Mouse (Mus musculus) heart, postnatal 10 days (tissue): Measurements from ENCODE around the gene Rbm48. TPM values are rescaled to one million over a fixed set of nuclear protein-coding genes. Genes with fewer than 3 reads are reported as not detected.

ENCODE experiments used
- DNase-seq, 2 experiments: peaks; one replicate each; pipeline ENCODE4 v3.0.0; 2021
- intact Hi-C: fragments of 180-260 bp; cut with DNase I; formaldehyde crosslinking; loops from one replicate; pipeline ENCODE4 v1.15.1; 2025
- total RNA-seq, 2 experiments: library from RNA; stranded (reverse); gene quantifications; 2 replicates each; pipeline ENCODE4 v1.2.3; 2021

Rbm48 gene
- total RNA-seq, 2 experiments from 2014 or later, result 5.9 to 6.6 TPM

DNA sequence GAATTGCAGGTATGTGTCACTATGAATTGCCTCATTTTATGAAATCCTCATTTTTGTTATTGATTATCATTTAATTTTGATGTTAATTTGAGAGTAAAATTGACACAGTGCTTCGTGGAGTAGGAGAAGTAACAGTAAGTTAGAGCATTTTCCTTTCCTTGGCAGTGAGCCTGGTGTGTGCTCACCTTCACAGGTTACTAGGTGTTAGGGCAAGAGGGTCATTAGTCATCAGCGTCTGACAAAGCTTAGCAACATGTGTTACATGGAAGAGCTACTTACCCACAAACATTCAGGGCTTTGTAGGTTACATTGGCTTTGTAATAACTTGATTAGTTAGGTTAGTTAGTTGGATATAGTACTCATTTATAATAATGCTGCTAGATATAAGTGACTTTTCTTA, 42.2 kb downstream of the Rbm48 start:
- DNase-seq, result no peak
- intact Hi-C loops, result no loop called here

DNA sequence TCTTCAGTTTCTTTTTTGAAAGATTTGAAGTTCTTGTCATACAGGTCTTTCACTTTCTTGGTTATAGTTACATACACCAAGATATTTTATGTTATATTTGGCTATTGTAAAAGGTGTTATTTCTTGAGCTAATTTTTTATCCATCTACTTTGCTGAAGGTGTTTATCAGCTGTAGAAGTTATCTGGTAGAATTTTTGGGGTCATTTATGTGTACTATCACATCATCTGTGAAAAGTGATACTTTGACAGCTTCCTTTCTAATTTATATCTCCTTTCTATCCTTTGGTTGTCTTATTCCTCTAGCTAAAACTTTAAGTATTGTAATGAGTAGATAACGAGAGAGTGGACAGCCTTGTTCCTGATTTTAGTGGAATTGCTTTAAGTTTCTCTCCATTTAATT, 44.9 kb downstream of the Rbm48 start:
- intact Hi-C loops, result no loop called here

DNA sequence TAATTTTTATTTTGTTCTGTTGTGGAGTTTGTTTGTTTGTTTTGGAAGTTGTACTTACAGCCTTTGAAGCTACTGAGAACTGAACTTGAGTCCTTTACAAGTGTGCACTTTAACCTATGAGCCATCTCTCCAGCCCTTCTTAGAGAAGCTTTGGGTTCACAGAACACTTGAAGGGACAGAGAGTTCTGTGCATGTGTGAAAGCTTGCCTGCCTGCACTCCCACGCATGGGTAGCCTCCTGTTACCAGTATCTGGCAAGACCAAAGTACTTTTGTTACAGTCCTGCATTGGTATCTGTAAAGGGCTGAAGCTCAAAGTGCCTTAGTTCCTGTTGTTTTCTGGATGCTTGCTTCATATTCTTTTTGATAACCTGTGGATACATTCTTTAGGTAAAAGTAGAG, 50.2 kb downstream of the Rbm48 start:
- no peak for DNase-seq
- intact Hi-C loops, result no loop called here

More for the DNA sequence above, 44.9 kb downstream of the Rbm48 start:
- no peak for DNase-seq

GRCm38 (mm10) chr5:3544480-3544769, 52.0 kb downstream of the Rbm48 start:
- no peak for DNase-seq
- intact Hi-C loops, result no loop called here

DNA sequence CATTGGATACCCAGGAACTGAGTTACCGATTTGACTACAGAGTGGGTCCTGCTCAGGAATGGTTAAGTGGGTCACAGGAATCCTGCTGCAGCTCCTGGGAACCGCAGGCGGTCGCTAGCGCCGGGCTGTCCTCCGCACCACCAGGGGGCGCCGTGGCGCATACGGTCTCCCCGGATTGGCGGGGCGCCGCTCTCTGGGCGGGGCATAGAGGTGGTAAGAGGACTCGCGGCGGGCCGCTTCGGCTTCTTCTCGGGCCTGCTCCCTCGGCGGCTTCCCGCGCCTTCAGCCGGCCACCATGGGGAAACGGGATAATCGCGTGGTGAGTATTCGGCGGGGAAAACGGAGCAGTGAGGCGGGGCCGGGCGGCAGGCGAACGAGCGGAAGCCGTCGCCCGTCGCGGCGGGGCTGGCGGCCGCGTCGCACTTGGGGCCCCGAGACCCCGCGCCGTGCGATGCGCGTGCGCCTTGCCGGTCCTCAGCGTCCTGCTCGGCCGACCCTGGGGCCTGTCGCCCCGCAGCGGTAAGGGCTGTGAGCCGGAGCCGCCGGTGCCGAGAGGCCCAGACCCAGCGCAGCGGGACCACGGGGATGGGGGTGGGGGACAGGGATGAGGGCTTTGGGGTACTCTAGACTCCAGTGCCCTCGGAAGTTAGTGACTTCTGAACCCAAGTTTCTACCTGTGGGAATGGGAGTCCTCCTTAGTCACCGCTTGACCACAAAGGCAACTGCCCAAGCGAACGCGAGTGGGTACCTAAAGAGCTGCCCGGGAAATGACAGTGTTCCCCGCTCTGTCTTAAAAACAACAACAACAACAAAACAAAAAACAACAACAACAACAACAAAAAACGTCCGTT, 52.5 kb downstream of the Rbm48 start, which contains the start of gene Fam133b:
Gene Fam133b, plus strand, starts transcription at position 205 of the 851 bp plus-strand sequence.
- DNase-seq, result peak; percentile 97 to 98
- intact Hi-C loops, result no loop called here

- intact Hi-C loops, result no loop called here
- no peak for DNase-seq
Measured at GRCm38 (mm10) chr5:3541871-3542270, 54.5 kb downstream of the Rbm48 start.

DNA sequence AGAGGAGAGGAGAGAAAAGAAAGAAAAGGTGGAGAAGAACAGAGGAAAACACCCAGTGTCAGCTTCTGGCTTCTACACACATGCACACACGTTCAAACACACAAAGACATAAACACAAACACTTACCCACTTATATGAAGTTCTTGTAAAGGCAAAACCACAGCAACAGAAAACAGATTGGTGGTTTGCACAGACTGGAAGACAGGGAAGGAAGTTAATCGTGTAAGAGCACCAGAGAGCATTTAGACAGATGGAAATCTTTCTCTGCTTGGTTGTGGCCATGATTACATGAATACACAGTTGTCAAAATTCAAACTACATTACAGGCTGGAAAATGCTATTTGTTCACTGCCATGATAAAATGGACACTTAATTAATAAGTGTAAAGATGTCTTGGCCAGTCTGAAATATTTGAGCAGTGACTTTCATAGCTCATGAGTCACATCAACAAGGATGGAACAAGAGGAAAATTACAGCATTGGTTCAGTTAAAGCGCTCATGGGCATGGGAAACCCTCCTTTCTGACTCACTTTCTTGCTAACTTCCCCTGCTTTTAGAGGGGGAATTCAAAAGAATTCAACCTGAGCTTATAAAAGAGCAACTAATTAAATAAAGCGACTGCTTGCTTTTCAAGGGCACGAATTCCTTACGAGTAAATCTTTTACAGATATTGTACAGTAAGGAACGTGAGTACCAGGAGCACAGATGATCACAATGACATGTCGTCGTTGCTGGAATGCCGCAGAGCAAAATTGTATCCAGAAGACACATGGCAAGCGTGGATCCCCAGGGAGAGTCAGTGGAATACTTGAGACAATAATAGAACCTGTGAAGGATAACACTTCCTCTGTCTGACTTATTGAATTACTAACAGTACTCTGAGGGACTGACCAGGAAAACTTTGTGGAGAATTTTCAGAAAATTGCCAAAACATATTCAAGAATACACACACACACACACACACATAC, 57.6 kb downstream of the Rbm48 start:
- intact Hi-C loops, result no loop called here
- no peak for DNase-seq

GRCm38 (mm10) chr5:3536592-3537212, 59.7 kb downstream of the Rbm48 start:
- DNase-seq, result no peak

More at GRCm38 (mm10) chr5:3536592-3537212, 59.7 kb downstream of the Rbm48 start:
- intact Hi-C loops, result no loop called here

Other genes with a start within 250 kb of the Rbm48 start
- gene Fam133b, start 52.8 kb downstream of the Rbm48 start, total RNA-seq, result 10 to 100 TPM; 20.8 to 21.4 TPM
- gene 1700109H08Rik, start 25.0 kb downstream of the Rbm48 start, total RNA-seq, result 1 to 10 TPM; 2.8 to 3.6 TPM
- gene Pex1, start 519 bp downstream of the Rbm48 start, total RNA-seq, result 10 to 100 TPM; 11.0 to 12.1 TPM
- not detected for gene Tmbim7, start 54.6 kb upstream of the Rbm48 start, total RNA-seq
- gene Gatad1, start 60.6 kb upstream of the Rbm48 start, total RNA-seq, result 100 to 1,000 TPM in 1 of 2 experiments, 10 to 100 TPM in 1; 99.2 to 106 TPM
- gene Ankib1, start 206.3 kb upstream of the Rbm48 start, total RNA-seq, result 10 to 100 TPM; 28.7 to 29.8 TPM
- 10 to 100 TPM; 31.7 to 35.7 TPM for gene Krit1, start 206.6 kb upstream of the Rbm48 start, total RNA-seq
- gene Lrrd1, start 248.6 kb upstream of the Rbm48 start, total RNA-seq, result under 1 TPM; 0.07 to 0.17 TPM